12 mouse cellular contexts compared by ENCODE assay signal in the genomic region with DNA sequence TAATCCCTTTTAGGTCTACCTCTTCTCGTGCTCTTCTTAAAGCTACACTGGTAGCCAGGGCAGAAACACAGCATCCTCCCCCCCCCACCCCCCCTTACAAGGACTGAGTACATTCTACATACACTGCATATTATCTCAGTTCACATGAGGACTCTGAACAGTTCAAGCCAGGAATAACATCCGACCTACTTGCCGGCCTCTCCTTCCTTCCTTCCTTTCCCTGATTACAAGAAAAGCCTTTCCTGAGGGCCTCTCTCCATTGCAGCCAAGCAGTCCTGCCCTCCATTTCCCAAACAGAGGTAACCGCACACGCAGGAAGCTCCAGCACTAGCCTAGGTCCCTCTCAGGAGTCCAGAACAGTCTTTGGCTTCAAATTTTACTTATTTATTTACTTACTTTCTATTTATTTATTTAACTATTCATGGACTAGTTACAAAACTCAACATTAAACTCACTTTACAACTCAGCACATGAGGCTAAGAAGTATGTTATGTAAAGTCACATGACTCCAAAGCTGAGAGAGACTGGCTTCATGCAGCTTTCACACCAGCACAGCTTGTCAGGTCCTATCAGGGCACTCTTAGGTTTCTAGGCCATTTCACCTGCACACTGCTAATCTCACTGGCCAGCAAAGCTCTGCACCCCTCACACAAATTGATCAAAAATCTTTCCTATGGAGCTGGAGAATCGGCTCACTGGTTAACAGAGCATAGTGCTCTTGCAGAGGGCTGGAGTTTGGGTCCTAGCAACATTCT.
DNase-seq lines count a peak whose midpoint lies in the region; ATAC-seq and TF ChIP-seq lines count a peak whose summit lies in the region.
"Had no signal": no experiment of that assay in that cellular context is flagged by ENCODE, and none has a peak within 500 bp of the region (broad histone marks: within the 10 kb centered on the region; RNA-seq: fewer than 3 reads in every experiment).

No protein-coding gene starts in this region.

- peak; percentile 82 for TF ChIP-seq EP300 in heart, postnatal 0 days (IDR thresholded peaks at IDR 0.05; ENCODE audit: low read depth)

- 53% methylated on average over 6 of the region's 6 CpGs for WGBS in embryonic facial prominence, embryonic 15.5 days
- WGBS in heart, postnatal 0 days = 19% methylated on average over 6 of the region's 6 CpGs
- WGBS in lung, embryonic 16.5 days = 43% methylated on average over 6 of the region's 6 CpGs
- 85% methylated on average over 6 of the region's 6 CpGs for WGBS in hindbrain, embryonic 11.5 days

- H3K27ac ChIP-seq in embryonic facial prominence, embryonic 15.5 days (replicated peaks) = no peak overlapping the region
- peak overlapping the region; percentile 62 for H3K27ac ChIP-seq in heart, postnatal 0 days (ENCODE audit: low read depth)
- H3K27ac ChIP-seq in lung, embryonic 16.5 days (ENCODE audit: low read length) = no peak overlapping the region
- no peak overlapping the region for H3K27ac ChIP-seq in hindbrain, embryonic 11.5 days (ENCODE audit: low read depth, low read length)

- intact Hi-C loops in heart, postnatal 25 days (cut with DNase I) = no loop called here

- peak; percentile 60 to 80 for DNase-seq in heart, adult 18-20 months
- no peak for DNase-seq in heart, postnatal 25 days (ENCODE audit: low spot score)
- peak; percentile 81 for DNase-seq in heart, postnatal 0 days (ENCODE audit: low spot score)
- no peak for DNase-seq in ovary, postnatal 10 days (ENCODE audit: low spot score)
- no peak for DNase-seq in urinary bladder, postnatal 4 days (ENCODE audit: low spot score in 2 of 2)
- DNase-seq in hindbrain, embryonic 11.5 days (ENCODE audit: low spot score) = no peak
- DNase-seq: cerebellum, adult 9-11 months; gastrocnemius, postnatal 36 days; kidney, adult 11 months had no signal

- TF ChIP-seq CTCF in heart, postnatal 0 days (IDR thresholded peaks at IDR 0.05; ENCODE audit: low read depth) = no peak

- ATAC-seq in embryonic facial prominence, embryonic 15.5 days (ENCODE audit: insufficient number of reproducible peaks, low FRiP score, low TSS enrichment, low read depth) = 0 out of 2 replicates have a peak, but pooled peaks have one; percentile 15
- peak; percentile 87 for ATAC-seq in heart, postnatal 0 days (ENCODE audit: insufficient read depth, low read depth)
- peak; percentile 60 for ATAC-seq in lung, embryonic 16.5 days (ENCODE audit: low read depth)
- ATAC-seq in hindbrain, embryonic 11.5 days (ENCODE audit: low FRiP score) = no peak

- no peaks in the 10 kb centered on the region for H3K36me3 ChIP-seq in embryonic facial prominence, embryonic 15.5 days
- no peaks in the 10 kb centered on the region for H3K36me3 ChIP-seq in heart, postnatal 0 days (replicated peaks; ENCODE audit: control insufficient read depth, insufficient read depth, low read length)
- no peaks in the 10 kb centered on the region for H3K36me3 ChIP-seq in lung, embryonic 16.5 days (ENCODE audit: control insufficient read depth, insufficient read depth, low read length)
- no peaks in the 10 kb centered on the region for H3K36me3 ChIP-seq in hindbrain, embryonic 11.5 days (ENCODE audit: control insufficient read depth, insufficient read depth, low read length)

- H3K9ac ChIP-seq in embryonic facial prominence, embryonic 15.5 days = no peak overlapping the region
- H3K9ac ChIP-seq in heart, postnatal 0 days (replicated peaks; ENCODE audit: low read depth, low read length) = no peak overlapping the region
- H3K9ac ChIP-seq in lung, embryonic 16.5 days (ENCODE audit: low read length) = no peak overlapping the region
- H3K9ac ChIP-seq in hindbrain, embryonic 11.5 days (ENCODE audit: low read depth, low read length) = no peak overlapping the region

- H3K27me3 ChIP-seq in embryonic facial prominence, embryonic 15.5 days = no peaks in the 10 kb centered on the region
- H3K27me3 ChIP-seq in heart, postnatal 0 days (ENCODE audit: control insufficient read depth, insufficient read depth, low read length) = no peaks in the 10 kb centered on the region
- no peaks in the 10 kb centered on the region for H3K27me3 ChIP-seq in lung, embryonic 16.5 days (ENCODE audit: control insufficient read depth, insufficient read depth, low read depth, low read length)
- no peaks in the 10 kb centered on the region for H3K27me3 ChIP-seq in hindbrain, embryonic 11.5 days (ENCODE audit: control insufficient read depth, insufficient read depth, low read length)

- no peak overlapping the region for H3K4me3 ChIP-seq in embryonic facial prominence, embryonic 15.5 days (replicated peaks)
- no peak overlapping the region for H3K4me3 ChIP-seq in heart, postnatal 0 days (ENCODE audit: low read depth, low read length)
- H3K4me3 ChIP-seq in lung, embryonic 16.5 days (ENCODE audit: low read length) = no peak overlapping the region
- H3K4me3 ChIP-seq in hindbrain, embryonic 11.5 days (ENCODE audit: low read depth, low read length) = no peak overlapping the region
- H3K4me3 ChIP-seq: erythroblast, embryonic 14.5 days had no signal

- peaks cover 12% of the 10 kb centered on the region for H3K4me1 ChIP-seq in embryonic facial prominence, embryonic 15.5 days
- H3K4me1 ChIP-seq in heart, postnatal 0 days (ENCODE audit: control insufficient read depth, insufficient read depth) = peaks cover 31% of the 10 kb centered on the region
- peaks cover 19% of the 10 kb centered on the region for H3K4me1 ChIP-seq in lung, embryonic 16.5 days (replicated peaks; ENCODE audit: control insufficient read depth, insufficient read depth, low read length)
- H3K4me1 ChIP-seq in hindbrain, embryonic 11.5 days (replicated peaks; ENCODE audit: control insufficient read depth, insufficient read depth, low read length) = no peaks in the 10 kb centered on the region; the same call in 1 of the 2 replicates

- H3K4me2 ChIP-seq in embryonic facial prominence, embryonic 15.5 days (replicated peaks) = no peak overlapping the region
- H3K4me2 ChIP-seq in heart, postnatal 0 days (ENCODE audit: low read depth, low read length) = no peak overlapping the region
- no peak overlapping the region for H3K4me2 ChIP-seq in lung, embryonic 16.5 days (ENCODE audit: low read depth, low read length)
- no peak overlapping the region for H3K4me2 ChIP-seq in hindbrain, embryonic 11.5 days (replicated peaks; ENCODE audit: low read depth, low read length)

- H3K9me3 ChIP-seq in embryonic facial prominence, embryonic 15.5 days (replicated peaks) = no peaks in the 10 kb centered on the region
- H3K9me3 ChIP-seq in heart, postnatal 0 days (replicated peaks; ENCODE audit: control insufficient read depth, low read length) = no peaks in the 10 kb centered on the region
- H3K9me3 ChIP-seq in lung, embryonic 16.5 days (ENCODE audit: control insufficient read depth, low read length) = no peaks in the 10 kb centered on the region
- no peaks in the 10 kb centered on the region for H3K9me3 ChIP-seq in hindbrain, embryonic 11.5 days (ENCODE audit: control insufficient read depth, low read length)

Comparison
In these comparisons a context has a peak if more than half of its experiments do, and no peak if none do; other contexts are left out.
1. DNase-seq: peak in heart, adult 18-20 months (2 of 2) and heart, postnatal 0 days (single experiment); none in heart, postnatal 25 days (single experiment), ovary, postnatal 10 days (single experiment), urinary bladder, postnatal 4 days (0 of 2) and hindbrain, embryonic 11.5 days (single experiment).